Mouse (Mus musculus): ENCODE measurements around the gene Evx1.
"Not testable (repeated sequence)": the region's sequence is repeated elsewhere in the genome, so short reads cannot be mapped to it uniquely, and the experiment has no call there.

The Evx1 gene

DNA sequence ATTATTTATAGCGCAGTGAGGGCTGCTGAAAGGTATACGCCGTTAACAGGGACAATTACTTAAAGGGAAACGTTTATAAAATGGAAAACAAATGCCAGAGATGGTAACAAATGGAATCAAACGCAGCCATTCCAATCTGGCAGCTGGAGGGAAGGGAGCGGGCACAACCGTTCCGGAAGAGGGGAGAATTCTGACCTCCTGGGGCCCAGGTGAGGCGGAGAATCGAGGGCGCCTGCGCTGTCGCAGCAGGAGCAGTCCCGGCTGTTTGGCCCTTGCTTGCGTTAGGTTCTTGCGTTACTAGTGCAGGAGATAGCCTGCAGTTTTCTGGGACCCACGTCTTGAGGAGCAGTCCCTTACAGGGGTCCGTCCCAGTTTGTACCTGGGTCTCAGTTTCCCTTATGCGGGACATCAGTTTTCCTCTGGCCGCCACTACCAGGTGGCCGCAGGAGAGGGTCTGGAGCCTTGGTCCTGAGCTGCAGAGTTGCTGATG lies 8.6 kb downstream of the Evx1 start:
- DNase-seq (ENCODE audit: low spot score): no peak

DNA sequence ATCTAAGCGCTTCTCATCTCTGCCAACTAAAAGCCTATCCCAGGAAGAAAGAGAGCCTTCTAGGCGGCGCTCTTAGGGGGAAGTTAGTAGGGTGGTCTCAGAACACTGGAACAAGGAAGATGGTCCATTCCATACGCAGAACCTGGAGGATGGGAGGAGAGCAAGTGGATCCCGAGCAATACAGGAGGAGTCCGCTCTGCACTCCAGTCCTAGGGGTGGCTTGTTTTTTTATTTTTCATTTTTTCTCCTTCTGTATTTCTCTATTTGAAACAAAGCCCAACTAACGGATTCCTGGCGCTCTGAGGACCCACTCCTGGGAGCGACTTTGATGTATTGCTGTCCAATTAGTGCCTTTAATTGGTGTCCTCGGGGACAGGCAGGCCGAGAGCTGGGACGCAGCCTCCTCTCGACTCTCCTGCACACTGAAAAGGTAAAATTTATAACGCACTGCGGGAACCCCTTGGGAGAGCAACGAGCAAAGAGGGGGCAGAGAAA lies 9.5 kb downstream of the Evx1 start:
- no peak for DNase-seq (ENCODE audit: low spot score)

DNA sequence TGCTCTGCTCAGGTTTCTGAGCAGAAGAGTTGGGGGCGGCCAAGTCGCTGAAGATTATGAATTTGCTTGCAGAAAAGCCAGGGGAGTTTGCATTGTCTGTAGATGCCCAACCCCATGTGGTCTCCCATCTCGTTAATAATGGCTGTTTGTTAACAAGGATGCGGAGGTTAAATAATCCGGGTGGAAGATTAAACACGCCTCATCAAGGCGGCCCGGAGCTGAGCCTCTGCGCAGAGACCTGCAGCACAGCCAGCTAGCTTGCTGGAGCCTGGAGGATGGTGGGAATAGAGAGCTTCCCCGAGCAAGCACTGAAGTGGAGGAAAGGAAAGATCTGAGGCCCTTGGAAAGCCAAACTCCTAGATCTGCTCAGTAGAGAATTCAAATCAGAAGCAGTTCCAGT lies 10.0 kb downstream of the Evx1 start:
- DNase-seq (ENCODE audit: low spot score): no peak

DNA sequence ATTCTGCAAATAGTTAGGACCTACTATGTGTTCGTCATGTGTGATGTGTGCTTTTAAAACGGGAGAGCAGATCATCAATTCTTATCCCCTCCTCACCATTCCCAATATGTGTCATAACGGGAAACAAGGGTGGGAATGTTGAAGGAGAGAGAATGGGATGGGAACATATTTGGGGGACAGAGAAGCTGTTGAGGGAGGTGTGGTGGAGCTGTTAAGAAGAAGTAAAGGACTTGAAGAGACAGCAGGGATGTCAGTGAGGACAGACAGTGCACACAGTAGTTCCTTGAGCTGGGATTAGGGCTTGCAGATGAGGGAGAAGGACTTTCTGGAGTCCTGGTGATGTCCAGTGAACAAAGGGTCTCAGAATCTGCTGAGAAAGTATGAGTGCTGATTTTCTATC lies 10.8 kb downstream of the Evx1 start:
- DNase-seq (ENCODE audit: low spot score): no peak

DNA sequence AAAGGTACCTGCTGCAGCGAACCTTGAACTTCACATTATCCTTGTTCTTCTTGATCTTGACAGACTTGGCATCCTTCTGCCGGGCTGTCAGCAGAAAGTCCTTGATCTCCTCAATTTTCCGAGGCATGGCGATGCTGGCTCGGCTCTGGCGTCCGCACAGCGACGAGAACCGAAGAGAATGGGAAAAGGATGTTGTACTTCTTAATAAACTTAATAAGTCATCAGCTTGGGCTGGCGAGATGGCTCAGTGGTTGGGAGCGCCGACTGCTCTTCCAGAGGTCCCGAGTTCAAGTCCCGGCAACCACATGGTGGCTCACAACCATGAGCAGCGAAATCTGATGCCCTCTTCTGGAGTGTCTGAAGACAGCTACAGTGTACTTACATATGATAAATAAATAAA lies 33.5 kb downstream of the Evx1 start:
- not testable (repeated sequence) for DNase-seq (ENCODE audit: low spot score)

DNA sequence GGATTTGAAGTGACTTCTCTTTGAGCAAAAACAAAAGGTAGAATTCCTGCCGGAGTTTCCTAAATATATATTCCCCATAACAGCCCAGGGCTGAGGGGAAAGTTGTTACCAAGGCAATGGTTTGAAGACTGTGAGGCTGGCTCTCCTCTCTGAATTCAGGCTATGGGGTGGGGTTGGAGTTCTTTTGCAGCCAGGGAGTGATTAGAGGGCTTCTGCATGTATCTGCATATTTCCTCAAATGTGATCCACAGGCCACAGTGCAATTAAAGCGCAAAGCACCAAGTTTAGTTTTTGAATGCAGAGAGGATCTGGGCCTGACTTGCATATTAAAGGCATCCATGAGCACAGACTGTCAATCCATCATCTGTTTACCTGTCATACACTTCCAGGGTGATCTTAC lies 52.7 kb downstream of the Evx1 start:
- no peak for DNase-seq (ENCODE audit: low spot score)

DNA sequence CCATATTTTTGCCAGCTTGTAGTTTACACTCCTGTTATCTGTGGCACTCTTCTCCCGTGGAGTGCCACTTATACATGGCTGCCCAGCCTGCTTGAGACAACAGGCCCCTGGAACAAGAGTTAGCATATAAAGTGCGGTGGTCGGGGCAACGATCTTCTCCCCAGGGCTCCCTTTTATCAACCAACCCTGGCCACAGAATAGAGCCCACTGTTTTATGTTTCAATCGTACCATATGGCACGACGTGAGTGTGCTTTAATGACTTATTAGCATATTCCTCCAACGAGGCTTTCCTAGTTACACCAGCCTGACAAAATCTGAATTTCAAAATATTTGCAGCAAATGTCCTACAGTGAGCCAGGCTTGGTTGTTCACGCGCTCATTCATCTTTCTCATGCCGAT lies 53.2 kb downstream of the Evx1 start:
- DNase-seq (ENCODE audit: low spot score): no peak

DNA sequence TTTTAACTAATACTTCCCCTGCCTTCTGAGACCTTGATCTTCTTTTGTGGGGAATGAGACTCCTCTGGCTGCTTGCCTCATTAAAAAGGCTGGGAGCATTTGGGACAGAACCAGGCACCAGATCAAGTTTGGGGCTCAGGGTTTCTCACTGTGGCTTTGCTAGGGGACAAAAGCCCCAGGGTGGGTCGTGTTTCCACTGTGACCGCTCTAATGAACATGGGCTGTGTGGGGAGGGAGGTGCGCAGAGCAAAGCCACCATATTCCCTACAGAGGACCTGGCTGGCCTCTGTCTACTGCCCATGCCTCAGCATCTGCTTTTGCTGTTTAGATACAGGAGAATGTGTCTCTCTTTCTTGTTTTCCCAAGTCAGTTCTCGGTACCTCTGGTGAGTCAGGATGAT lies 53.8 kb downstream of the Evx1 start:
- DNase-seq (ENCODE audit: low spot score): no peak

Data from c-Kit-positive CD71-positive TER-119-positive erythroid progenitor cells, embryonic 14.5 days (primary cell).